Mouse (Mus musculus) lung, adult 2 months (tissue): ENCODE results near the gene Pik3ip1.

Experiments
- CTCF ChIP-seq: fragments of 200-500 bp; IDR thresholded peaks from 2 replicates; pipeline ENCODE4 v1.5.1; 2011; ENCODE audit warnings: mild to moderate bottlenecking, low read length, control low read depth; ENCODE audit not compliant: insufficient read depth
- POLR2A ChIP-seq: fragments of 200-500 bp; IDR thresholded peaks from 2 replicates; pipeline ENCODE4 v1.6.1; 2011; ENCODE audit warnings: low read depth, mild to moderate bottlenecking, control low read depth, low read length, borderline replicate concordance; ENCODE audit errors: extremely low read depth

DNA sequence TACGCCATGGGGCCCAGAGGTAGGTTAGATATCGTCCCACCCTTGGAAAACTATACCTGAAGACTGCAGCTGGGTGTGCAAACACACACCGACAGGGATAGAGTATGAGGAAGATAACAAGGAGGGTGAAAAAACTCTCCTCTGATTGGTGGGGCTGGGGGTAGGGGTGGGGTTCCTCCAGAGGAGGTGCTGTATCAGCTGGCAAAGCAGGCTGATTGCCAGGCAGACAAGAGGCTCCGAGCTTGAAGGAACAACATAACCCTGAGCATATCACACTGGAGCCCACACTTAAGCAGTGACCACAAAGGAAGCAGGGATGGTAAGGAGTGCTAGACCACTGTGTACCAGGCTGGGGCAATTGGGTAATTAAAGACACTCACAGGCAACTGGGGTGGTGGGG is 49.2 kb downstream of the Pik3ip1 start:
- TF ChIP-seq CTCF (no peak), POLR2A (no peak)
